Mouse (Mus musculus) G1E (cell line): ENCODE results near the gene Tulp4. TPM values are rescaled to one million over a fixed set of nuclear protein-coding genes. Genes with fewer than 3 reads are reported as not detected.
A peak's percentile ranks its signal among the peaks of the same experiment; 100 is the strongest.

ENCODE experiments used
- ATAC-seq: 2 replicates; pipeline ENCODE4 v1.8.0; 2016; ENCODE audit warnings: mild to moderate bottlenecking; ENCODE audit not compliant: insufficient number of reproducible peaks, poor library complexity, low FRiP score, severe bottlenecking; ENCODE audit errors: extremely low read depth
- DNase-seq: peaks from one replicate; pipeline ENCODE4 v3.0.0; 2012; ENCODE audit warnings: low spot score
- H3K27me3 ChIP-seq: 2 replicates; pipeline ENCODE4 v1.6.1; 2012; ENCODE audit warnings: mild to moderate bottlenecking, low read length, inconsistent platforms; ENCODE audit not compliant: insufficient read depth
- H3K36me3 ChIP-seq: replicated peaks from 2 replicates; pipeline ENCODE3; 2012; ENCODE audit warnings: mild to moderate bottlenecking, inconsistent platforms
- H3K4me1 ChIP-seq: 2 replicates; pipeline ENCODE4 v1.6.1; 2012; ENCODE audit warnings: low read depth, low read length, inconsistent platforms, mixed read lengths; ENCODE audit not compliant: insufficient read depth
- H3K4me3 ChIP-seq: 2 replicates; pipeline ENCODE4 v1.5.1; 2012; ENCODE audit warnings: low read depth, mild to moderate bottlenecking, inconsistent platforms, low read length, moderate library complexity, mixed read lengths
- H3K9me3 ChIP-seq: replicated peaks from 2 replicates; pipeline ENCODE4 v1.6.1; 2012; ENCODE audit warnings: inconsistent platforms
- CTCF ChIP-seq: IDR thresholded peaks from 2 replicates; pipeline ENCODE4 v1.5.1; 2012; ENCODE audit warnings: low read depth, low read length, inconsistent platforms, mixed read lengths
- GATA1 ChIP-seq: IDR thresholded peaks from 2 replicates; pipeline ENCODE4 v1.6.1; 2012; ENCODE audit warnings: borderline replicate concordance, low read length, inconsistent platforms, mixed read lengths
- GATA2 ChIP-seq: IDR thresholded peaks from 2 replicates; pipeline ENCODE4 v1.6.1; 2012; ENCODE audit warnings: low read depth, low read length, inconsistent platforms, borderline replicate concordance
- POLR2AphosphoS5 ChIP-seq: IDR thresholded peaks from 2 replicates; pipeline ENCODE4 v1.6.1; 2012; ENCODE audit warnings: low read depth, low read length, inconsistent platforms; ENCODE audit not compliant: insufficient replicate concordance
- TAL1 ChIP-seq: conservative IDR thresholded peaks from 2 replicates; pipeline ENCODE4 v1.6.1; 2012; ENCODE audit warnings: low read depth, low read length, inconsistent platforms, mixed read lengths
- polyA plus RNA-seq: library from polyadenylated mRNA; stranded (reverse); fragments of >175 nt; gene quantifications from 2 replicates; pipeline ENCODE4 v1.2.3, GENCODE M21; 2012
- total RNA-seq, 2 experiments: library from RNA; stranded (forward) in 1 of 2; stranded (reverse) in 1 of 2; fragments of 200-1000 nt in 1 of 2; fragments of >200 nt in 1 of 2; fragmentation: Nextera tagmentation in 1 of 2; gene quantifications; 2 replicates each; pipeline ENCODE4 v1.2.3; 2014 to 2017

Tulp4 gene
- total and polyA plus RNA-seq, 3 experiments = 19.3 to 61.2 (median 53.0) TPM

DNA sequence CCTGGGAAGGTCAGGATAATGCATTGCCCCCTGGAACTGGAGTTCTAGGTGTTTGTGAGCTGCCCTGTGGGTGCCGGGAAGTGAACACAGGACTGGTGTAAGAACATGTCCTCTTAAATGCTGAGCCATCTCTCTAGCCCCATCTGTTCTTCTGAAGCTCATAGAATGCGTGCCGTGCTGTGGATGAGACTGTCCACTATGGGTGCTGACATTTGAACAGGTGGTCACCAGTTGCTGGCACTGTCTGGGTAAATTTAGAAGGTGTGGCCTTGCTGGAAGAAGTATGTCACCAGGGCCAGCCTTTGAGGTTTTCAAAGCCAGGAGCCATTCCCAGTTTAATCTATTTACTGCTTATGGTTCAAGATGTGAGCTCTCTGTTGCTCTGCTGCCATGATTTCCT lies 4.0 kb upstream of the Tulp4 start:
- peaks cover 2% of the 10 kb centered on the region for H3K36me3 ChIP-seq
- TF ChIP-seq GATA2 = no peak
- TF ChIP-seq GATA1 = no peak
- TF ChIP-seq TAL1 = no peak
- no peak for TF ChIP-seq POLR2AphosphoS5
- TF ChIP-seq CTCF = no peak
- H3K4me3 ChIP-seq = no peak overlapping the region
- H3K4me1 ChIP-seq = peaks cover 14% of the 10 kb centered on the region
- no peaks in the 10 kb centered on the region for H3K9me3 ChIP-seq
- no peaks in the 10 kb centered on the region for H3K27me3 ChIP-seq
- DNase-seq (no peak), ATAC-seq (no peak)

DNA sequence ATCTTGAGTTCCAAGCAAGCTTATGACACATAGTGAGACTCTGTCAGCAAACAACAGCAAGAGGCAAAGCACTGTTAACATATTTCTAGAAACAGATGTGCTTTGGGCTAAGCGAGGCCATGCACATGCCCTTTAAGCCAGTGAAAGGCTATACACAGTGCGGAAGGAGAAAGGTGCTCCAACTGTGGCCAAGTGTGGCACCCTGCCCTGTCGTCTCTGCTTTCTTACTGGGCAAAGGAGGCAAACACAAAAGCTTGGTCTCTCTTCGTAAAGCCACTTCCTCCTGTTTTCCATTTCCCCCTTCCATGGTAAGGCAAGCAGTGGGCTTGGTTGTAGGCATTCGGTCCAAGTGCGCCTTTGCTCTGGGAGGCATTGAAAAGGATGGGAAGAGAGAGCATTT lies 2.7 kb upstream of the Tulp4 start:
- Histone ChIP-seq H3K4me3 (no peak overlapping the region), H3K4me1 (peaks cover 23% of the 10 kb centered on the region), H3K36me3 (no peaks in the 10 kb centered on the region), H3K27me3 (no peaks in the 10 kb centered on the region), H3K9me3 (no peaks in the 10 kb centered on the region)
- no peak for TF ChIP-seq TAL1
- no peak for TF ChIP-seq GATA1
- no peak for TF ChIP-seq POLR2AphosphoS5
- TF ChIP-seq CTCF = no peak
- TF ChIP-seq GATA2 = no peak
- ATAC-seq (no peak), DNase-seq (no peak)

- DNase-seq (peak; percentile 20), ATAC-seq (no peak)
- Histone ChIP-seq H3K36me3 (peaks cover 12% of the 10 kb centered on the region), H3K4me3 (peak overlapping the region; percentile 75), H3K27me3 (no peaks in the 10 kb centered on the region), H3K9me3 (no peaks in the 10 kb centered on the region), H3K4me1 (peaks cover 25% of the 10 kb centered on the region)
- no peak for TF ChIP-seq CTCF
- no peak for TF ChIP-seq GATA1
- TF ChIP-seq TAL1 = no peak
- no peak for TF ChIP-seq POLR2AphosphoS5
- TF ChIP-seq GATA2 = no peak
These were observed 871 bp downstream of the Tulp4 start for GRCm38 (mm10) chr17:6107015-6107601.

- Histone ChIP-seq H3K36me3 (peaks cover 13% of the 10 kb centered on the region), H3K9me3 (no peaks in the 10 kb centered on the region), H3K4me3 (no peak overlapping the region), H3K27me3 (no peaks in the 10 kb centered on the region), H3K4me1 (peaks cover 25% of the 10 kb centered on the region)
- ATAC-seq (no peak), DNase-seq (no peak)
- no peak for TF ChIP-seq GATA2
- TF ChIP-seq POLR2AphosphoS5 = no peak
- TF ChIP-seq CTCF = no peak
- TF ChIP-seq TAL1 = no peak
- TF ChIP-seq GATA1 = no peak
These were observed 1.9 kb downstream of the Tulp4 start for GRCm38 (mm10) chr17:6108175-6108574.

DNA sequence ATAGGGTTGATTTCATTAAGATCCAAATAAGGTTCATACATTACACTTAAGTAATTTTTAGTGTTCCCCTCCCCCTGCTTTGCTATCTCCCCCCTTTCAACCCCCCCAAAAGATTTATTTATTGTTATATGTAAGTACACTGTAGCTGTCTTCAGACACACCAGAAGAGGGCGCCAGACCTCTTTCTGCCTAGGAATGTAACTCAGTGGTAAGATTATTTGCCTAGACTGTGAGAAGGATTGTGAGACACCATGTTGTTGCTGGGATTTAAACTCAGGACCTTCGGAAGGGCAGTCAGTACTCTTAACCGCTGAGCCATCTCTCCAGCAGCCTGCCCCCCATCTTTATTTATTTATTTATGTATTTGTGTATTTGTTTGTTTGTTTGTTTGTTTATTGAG lies 4.7 kb downstream of the Tulp4 start:
- ATAC-seq (no peak), DNase-seq (no peak)
- Histone ChIP-seq H3K36me3 (peaks cover 22% of the 10 kb centered on the region), H3K27me3 (no peaks in the 10 kb centered on the region), H3K4me3 (no peak overlapping the region), H3K4me1 (peaks cover 17% of the 10 kb centered on the region), H3K9me3 (no peaks in the 10 kb centered on the region)
- TF ChIP-seq CTCF (no peak), POLR2AphosphoS5 (no peak), GATA1 (no peak), GATA2 (no peak), TAL1 (no peak)

- no peak for DNase-seq
- Histone ChIP-seq H3K4me1 (peaks cover 2% of the 10 kb centered on the region; the same call in 1 of the 2 replicates), H3K36me3 (peaks cover 32% of the 10 kb centered on the region), H3K4me3 (no peak overlapping the region), H3K9me3 (no peaks in the 10 kb centered on the region), H3K27me3 (no peaks in the 10 kb centered on the region)
- no peak for ATAC-seq
- TF ChIP-seq POLR2AphosphoS5 (no peak), GATA1 (no peak), TAL1 (no peak), CTCF (no peak), GATA2 (no peak)
These were observed 7.4 kb downstream of the Tulp4 start for GRCm38 (mm10) chr17:6113653-6114052.

DNA sequence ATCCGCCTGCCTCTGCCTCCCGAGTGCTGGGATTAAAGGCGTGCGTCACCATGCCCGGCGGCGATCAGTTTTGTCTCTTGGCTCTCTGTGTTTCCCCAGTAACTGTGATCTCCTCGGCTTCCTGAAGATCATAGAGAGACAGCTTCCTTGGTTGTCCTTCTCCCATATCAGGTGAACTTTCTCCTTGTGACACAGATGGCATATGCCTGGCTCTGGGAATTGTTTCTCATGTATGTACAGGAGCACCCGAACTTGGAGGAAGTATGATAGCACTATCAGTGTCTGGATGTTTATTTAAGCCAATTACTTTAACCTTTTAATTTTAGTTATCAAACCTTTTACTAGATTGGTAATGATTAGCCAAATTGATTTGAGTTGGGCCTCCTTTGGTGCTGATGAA lies 8.8 kb downstream of the Tulp4 start:
- no peak overlapping the region for H3K4me3 ChIP-seq
- DNase-seq = no peak
- H3K9me3 ChIP-seq = no peaks in the 10 kb centered on the region
- no peaks in the 10 kb centered on the region for H3K4me1 ChIP-seq
- no peak for TF ChIP-seq GATA2
- TF ChIP-seq POLR2AphosphoS5 = no peak
- no peak for TF ChIP-seq TAL1
- TF ChIP-seq GATA1 = no peak
- TF ChIP-seq CTCF = no peak
- peaks cover 29% of the 10 kb centered on the region for H3K36me3 ChIP-seq
- no peak for ATAC-seq
- H3K27me3 ChIP-seq = no peaks in the 10 kb centered on the region
